Mouse (Mus musculus) C2C12 (cell line): ENCODE results near the gene Bloc1s1.

Experiments
- CEBPB ChIP-seq: IDR thresholded peaks from one replicate; pipeline ENCODE4 v1.6.1; 2011; ENCODE audit warnings: low read depth, mild to moderate bottlenecking, control low read depth, moderate library complexity
- CTCF ChIP-seq: IDR thresholded peaks from one replicate; pipeline ENCODE4 v1.5.1; 2011; ENCODE audit not compliant: control insufficient read depth, insufficient read depth, insufficient read length
- FOSL1 ChIP-seq: IDR thresholded peaks from one replicate; pipeline ENCODE4 v1.8.0; 2011; ENCODE audit warnings: mild to moderate bottlenecking, low read length; ENCODE audit not compliant: poor library complexity, insufficient read depth, severe bottlenecking
- MAX ChIP-seq: IDR thresholded peaks from one replicate; pipeline ENCODE4 v1.6.1; 2011; ENCODE audit warnings: mild to moderate bottlenecking, control low read depth
- MYOD1 ChIP-seq: IDR thresholded peaks from one replicate; pipeline ENCODE4 v1.6.1; 2011; ENCODE audit warnings: low read depth; ENCODE audit not compliant: control insufficient read depth, insufficient read length

DNA sequence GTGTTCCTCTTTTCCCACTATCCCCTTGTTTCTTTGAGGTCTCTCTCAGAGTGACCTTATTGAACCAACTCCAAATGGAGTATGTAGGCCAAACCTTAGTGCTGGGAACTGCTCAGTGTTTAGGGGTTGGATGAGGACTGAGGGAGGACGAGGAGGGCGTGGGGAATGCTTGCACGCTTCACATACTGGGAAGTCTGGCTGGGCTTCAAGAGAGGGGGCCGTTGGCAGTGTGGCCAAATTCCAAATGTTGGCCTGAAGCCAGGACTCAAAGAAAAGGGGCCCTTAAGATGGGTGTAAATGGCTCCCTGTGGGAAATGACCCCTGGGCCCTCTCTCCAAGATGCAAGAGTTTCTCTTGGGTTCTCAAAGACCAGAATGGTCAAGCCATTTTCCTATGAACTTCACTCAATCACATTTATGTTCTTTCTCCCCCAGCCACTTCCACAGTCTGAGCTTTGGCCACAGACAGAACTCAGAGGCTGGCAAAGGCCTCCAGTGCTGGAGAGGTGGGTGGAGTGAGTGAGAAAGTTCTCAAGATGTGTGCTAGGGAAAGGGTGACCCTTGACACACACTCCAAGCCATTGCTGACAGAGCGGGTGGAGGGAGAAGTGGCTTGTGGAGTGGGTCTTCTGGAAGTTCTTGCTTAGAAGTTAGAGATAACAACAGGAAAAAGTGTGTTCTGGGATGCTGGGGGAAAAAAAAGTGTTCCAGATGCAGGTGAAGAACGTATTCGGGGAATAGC is 6.0 kb upstream of the Bloc1s1 start:
- TF ChIP-seq CTCF (no peak), FOSL1 (no peak), MYOD1 (no peak), CEBPB (no peak), MAX (no peak)
